Mouse (Mus musculus): ENCODE measurements around the gene Gsc. TPM values are rescaled to one million over a fixed set of nuclear protein-coding genes. Genes with fewer than 3 reads are reported as not detected.

Gene Gsc
- polyA plus RNA-seq, 1 experiment: not detected

GRCm38 (mm10) chr12:104478193-104478592 is 5.1 kb upstream of the Gsc start:
- Histone ChIP-seq H3K27me3 (ENCODE audit: control insufficient read depth, insufficient read depth, low read length) (peaks cover 49% of the 10 kb centered on the region), H3K36me3 (ENCODE audit: control insufficient read depth, insufficient read depth, low read length) (no peaks in the 10 kb centered on the region), H3K4me3 (ENCODE audit: low read depth, low read length) (no peak overlapping the region), H3K4me1 (ENCODE audit: control insufficient read depth, insufficient read depth, insufficient read length, low read length) (no peaks in the 10 kb centered on the region), H3K27ac (ENCODE audit: insufficient read depth, low read depth, low read length) (no peak overlapping the region)
- WGBS: 9% methylated on average over 4 of the region's 4 CpGs
- no peak for TF ChIP-seq CTCF (IDR thresholded peaks at IDR 0.05; ENCODE audit: extremely low read depth, insufficient read length, insufficient replicate concordance, low read depth, low read length)
- no peak for TF ChIP-seq POLR2A (IDR thresholded peaks at IDR 0.05; ENCODE audit: low read depth, low read length)

GRCm38 (mm10) chr12:104477501-104477900 is 4.4 kb upstream of the Gsc start:
- no peak for TF ChIP-seq CTCF (IDR thresholded peaks at IDR 0.05; ENCODE audit: extremely low read depth, insufficient read length, insufficient replicate concordance, low read depth, low read length)
- no peak for TF ChIP-seq POLR2A (IDR thresholded peaks at IDR 0.05; ENCODE audit: low read depth, low read length)
- peaks cover 3% of the 10 kb centered on the region; the same call in 1 of the 2 replicates for H3K4me1 ChIP-seq (ENCODE audit: control insufficient read depth, insufficient read depth, insufficient read length, low read length)
- H3K4me3 ChIP-seq (ENCODE audit: low read depth, low read length): no peak overlapping the region
- WGBS: 14% methylated on average over 7 of the region's 7 CpGs
- no peaks in the 10 kb centered on the region for H3K36me3 ChIP-seq (ENCODE audit: control insufficient read depth, insufficient read depth, low read length)
- no peak overlapping the region for H3K27ac ChIP-seq (ENCODE audit: insufficient read depth, low read depth, low read length)
- peaks cover 56% of the 10 kb centered on the region for H3K27me3 ChIP-seq (ENCODE audit: control insufficient read depth, insufficient read depth, low read length)

GRCm38 (mm10) chr12:104477066-104477465 is 3.9 kb upstream of the Gsc start:
- H3K4me3 ChIP-seq (ENCODE audit: low read depth, low read length): no peak overlapping the region
- peaks cover 4% of the 10 kb centered on the region for H3K4me1 ChIP-seq (ENCODE audit: control insufficient read depth, insufficient read depth, insufficient read length, low read length)
- no peak for TF ChIP-seq CTCF (IDR thresholded peaks at IDR 0.05; ENCODE audit: extremely low read depth, insufficient read length, insufficient replicate concordance, low read depth, low read length)
- no peak for TF ChIP-seq POLR2A (IDR thresholded peaks at IDR 0.05; ENCODE audit: low read depth, low read length)
- H3K27me3 ChIP-seq (ENCODE audit: control insufficient read depth, insufficient read depth, low read length): peaks cover 61% of the 10 kb centered on the region
- whole genome bisulfite sequencing: 6% methylated on average over 12 of the region's 12 CpGs
- no peaks in the 10 kb centered on the region for H3K36me3 ChIP-seq (ENCODE audit: control insufficient read depth, insufficient read depth, low read length)
- H3K27ac ChIP-seq (ENCODE audit: insufficient read depth, low read depth, low read length): no peak overlapping the region

GRCm38 (mm10) chr12:104475946-104476345 is 2.8 kb upstream of the Gsc start:
- WGBS: 5% methylated on average over 21 of the region's 21 CpGs

GRCm38 (mm10) chr12:104474881-104475740 is 2.0 kb upstream of the Gsc start:
- H3K4me1 ChIP-seq (ENCODE audit: control insufficient read depth, insufficient read depth, insufficient read length, low read length): peaks cover 6% of the 10 kb centered on the region
- no peak overlapping the region for H3K27ac ChIP-seq (ENCODE audit: insufficient read depth, low read depth, low read length)
- 8% methylated on average over 22 of the region's 22 CpGs for WGBS
- TF ChIP-seq CTCF (IDR thresholded peaks at IDR 0.05; ENCODE audit: extremely low read depth, insufficient read length, insufficient replicate concordance, low read depth, low read length) (no peak), POLR2A (IDR thresholded peaks at IDR 0.05; ENCODE audit: low read depth, low read length) (no peak)
- H3K4me3 ChIP-seq (ENCODE audit: low read depth, low read length): no peak overlapping the region
- peaks cover 77% of the 10 kb centered on the region for H3K27me3 ChIP-seq (ENCODE audit: control insufficient read depth, insufficient read depth, low read length)
- no peaks in the 10 kb centered on the region for H3K36me3 ChIP-seq (ENCODE audit: control insufficient read depth, insufficient read depth, low read length)

More at GRCm38 (mm10) chr12:104475946-104476345, 2.8 kb upstream of the Gsc start:
- H3K27ac ChIP-seq (ENCODE audit: insufficient read depth, low read depth, low read length): no peak overlapping the region
- peaks cover 72% of the 10 kb centered on the region for H3K27me3 ChIP-seq (ENCODE audit: control insufficient read depth, insufficient read depth, low read length)
- peaks cover 6% of the 10 kb centered on the region for H3K4me1 ChIP-seq (ENCODE audit: control insufficient read depth, insufficient read depth, insufficient read length, low read length)
- TF ChIP-seq CTCF (IDR thresholded peaks at IDR 0.05; ENCODE audit: extremely low read depth, insufficient read length, insufficient replicate concordance, low read depth, low read length) (no peak), POLR2A (IDR thresholded peaks at IDR 0.05; ENCODE audit: low read depth, low read length) (no peak)
- no peak overlapping the region for H3K4me3 ChIP-seq (ENCODE audit: low read depth, low read length)
- no peaks in the 10 kb centered on the region for H3K36me3 ChIP-seq (ENCODE audit: control insufficient read depth, insufficient read depth, low read length)

GRCm38 (mm10) chr12:104474191-104474871 is 1.2 kb upstream of the Gsc start:
- 4% methylated on average over 42 of the region's 42 CpGs for WGBS
- no peak overlapping the region for H3K27ac ChIP-seq (ENCODE audit: insufficient read depth, low read depth, low read length)
- H3K4me3 ChIP-seq (ENCODE audit: low read depth, low read length): no peak overlapping the region
- no peaks in the 10 kb centered on the region for H3K36me3 ChIP-seq (ENCODE audit: control insufficient read depth, insufficient read depth, low read length)
- peaks cover 6% of the 10 kb centered on the region for H3K4me1 ChIP-seq (ENCODE audit: control insufficient read depth, insufficient read depth, insufficient read length, low read length)
- H3K27me3 ChIP-seq (ENCODE audit: control insufficient read depth, insufficient read depth, low read length): peaks cover 74% of the 10 kb centered on the region
- TF ChIP-seq POLR2A (IDR thresholded peaks at IDR 0.05; ENCODE audit: low read depth, low read length): no peak
- TF ChIP-seq CTCF (IDR thresholded peaks at IDR 0.05; ENCODE audit: extremely low read depth, insufficient read length, insufficient replicate concordance, low read depth, low read length): no peak

- H3K4me3 ChIP-seq (ENCODE audit: low read depth, low read length): no peak overlapping the region
- no peak overlapping the region for H3K27ac ChIP-seq (ENCODE audit: insufficient read depth, low read depth, low read length)
- H3K4me1 ChIP-seq (ENCODE audit: control insufficient read depth, insufficient read depth, insufficient read length, low read length): peaks cover 6% of the 10 kb centered on the region
- no peak for TF ChIP-seq POLR2A (IDR thresholded peaks at IDR 0.05; ENCODE audit: low read depth, low read length)
- TF ChIP-seq CTCF (IDR thresholded peaks at IDR 0.05; ENCODE audit: extremely low read depth, insufficient read length, insufficient replicate concordance, low read depth, low read length): no peak
- WGBS: 3% methylated on average over 17 of the region's 18 CpGs
- no peaks in the 10 kb centered on the region for H3K36me3 ChIP-seq (ENCODE audit: control insufficient read depth, insufficient read depth, low read length)
- H3K27me3 ChIP-seq (ENCODE audit: control insufficient read depth, insufficient read depth, low read length): peaks cover 72% of the 10 kb centered on the region
Observed at GRCm38 (mm10) chr12:104473492-104473891, 362 bp upstream of the Gsc start.
